8 mouse cellular contexts compared by ENCODE assay signal in genomic region chr5:136918655-136919472, GRCm38 (mm10). TPM values are rescaled to one million over a fixed set of nuclear protein-coding genes. Genes with fewer than 3 reads are reported as not detected.
DNase-seq lines count a peak whose midpoint lies in the region; ATAC-seq and TF ChIP-seq lines count a peak whose summit lies in the region.

No protein-coding gene starts in this region.

- H3K36me3 ChIP-seq in G1E (replicated peaks): peaks cover 52% of the 10 kb centered on the region
- 0 out of 2 replicates have a peak, but pooled peaks cover 1% of the 10 kb centered on the region for H3K36me3 ChIP-seq in forebrain, embryonic 15.5 days
- H3K36me3 ChIP-seq in neural tube, embryonic 15.5 days: peaks cover 7% of the 10 kb centered on the region; the same call in 1 of the 2 replicates

- H3K4me3 ChIP-seq in G1E (ENCODE audit: low read depth, low read length): peak overlapping the region; percentile 79
- peak overlapping the region; percentile 70 for H3K4me3 ChIP-seq in forebrain, embryonic 15.5 days
- peak overlapping the region; percentile 72 for H3K4me3 ChIP-seq in neural tube, embryonic 15.5 days (replicated peaks)

- peaks cover 24% of the 10 kb centered on the region for H3K4me1 ChIP-seq in G1E (ENCODE audit: insufficient read depth, low read depth, low read length)
- H3K4me1 ChIP-seq in forebrain, embryonic 15.5 days: peaks cover 6% of the 10 kb centered on the region
- peaks cover 6% of the 10 kb centered on the region for H3K4me1 ChIP-seq in neural tube, embryonic 15.5 days

- ATAC-seq in G1E (ENCODE audit: extremely low read depth, insufficient number of reproducible peaks, low FRiP score, poor library complexity, severe bottlenecking): peak; percentile 79
- peak; percentile 86 for ATAC-seq in forebrain, embryonic 15.5 days (replicated peaks)
- peak; percentile 91 for ATAC-seq in neural tube, embryonic 15.5 days (ENCODE audit: low FRiP score)

- H3K9me3 ChIP-seq in G1E (replicated peaks): peaks cover 3% of the 10 kb centered on the region
- H3K9me3 ChIP-seq in forebrain, embryonic 15.5 days: no peaks in the 10 kb centered on the region
- H3K9me3 ChIP-seq in neural tube, embryonic 15.5 days (replicated peaks): no peaks in the 10 kb centered on the region

- peak overlapping the region; percentile 66 for H3K9ac ChIP-seq in forebrain, embryonic 15.5 days (replicated peaks)
- peak overlapping the region; percentile 74 for H3K9ac ChIP-seq in neural tube, embryonic 15.5 days (replicated peaks)

- TF ChIP-seq CTCF in G1E (IDR thresholded peaks at IDR 0.05; ENCODE audit: low read depth, low read length): no peak

- WGBS in forebrain, embryonic 15.5 days: 2% methylated on average over 38 of the region's 38 CpGs
- WGBS in neural tube, embryonic 15.5 days: 3% methylated on average over 38 of the region's 38 CpGs

- peak; percentile 73 for DNase-seq in G1E (ENCODE audit: low spot score)
- peak; percentile 81 for DNase-seq in cerebellum, adult 11-12 months
- peak; percentile 65 to 81 for DNase-seq in heart, postnatal 36 days
- peak; percentile 79 to 91 for DNase-seq in layer of hippocampus, adult 18-20 months (ENCODE audit: low spot score in 2 of 2)
- DNase-seq in lung, adult 18-20 months: peak; percentile 79 to 81
- DNase-seq in testis, postnatal 10 days (ENCODE audit: low spot score): peak; percentile 73

- intact Hi-C loops in heart, postnatal 36 days (cut with DNase I): no loop called here

- peak overlapping the region; percentile 73 for H3K27ac ChIP-seq in forebrain, embryonic 15.5 days (replicated peaks)
- peak overlapping the region; percentile 80 for H3K27ac ChIP-seq in neural tube, embryonic 15.5 days (replicated peaks)

- peak overlapping the region; percentile 72 for H3K4me2 ChIP-seq in forebrain, embryonic 15.5 days (replicated peaks)
- peak overlapping the region; percentile 82 for H3K4me2 ChIP-seq in neural tube, embryonic 15.5 days

- no peaks in the 10 kb centered on the region for H3K27me3 ChIP-seq in G1E (ENCODE audit: insufficient read depth, low read length)
- H3K27me3 ChIP-seq in forebrain, embryonic 15.5 days: no peaks in the 10 kb centered on the region
- no peaks in the 10 kb centered on the region for H3K27me3 ChIP-seq in neural tube, embryonic 15.5 days (replicated peaks)

RNA-seq across cellular contexts. Expression of gene Ift22, which starts 10.9 kb away (rescaled TPM):
- total RNA-seq in G1E (2014; fragmentation: Nextera tagmentation) (10.5 and 16.6 TPM in 2 replicates), G1E (2017) (5.6 and 6.1 TPM in 2 replicates)
- 3.9 and 6.5 TPM in 2 replicates for polyA plus RNA-seq in G1E (2012)
- 116 and 124 TPM in 2 replicates for polyA plus RNA-seq in forebrain, embryonic 15.5 days (2015; fragmentation: Nextera tagmentation; extraction: Ambion mirVana)
- 10 to 100 TPM; 11.0 to 11.6 TPM for total RNA-seq in heart, postnatal 36 days (2021)
- 10 to 100 TPM; 85.7 to 88.0 TPM for total RNA-seq in layer of hippocampus, adult 18-20 months (2021)
- 106 and 115 TPM in 2 replicates for polyA plus RNA-seq in neural tube, embryonic 15.5 days (2015; fragmentation: Nextera tagmentation; extraction: Ambion mirVana)

RNA-seq across cellular contexts. Expression of gene Fis1, which starts 34.2 kb away (rescaled TPM):
- 143 and 157 TPM in 2 replicates for total RNA-seq in G1E (2014; fragmentation: Nextera tagmentation)
- total RNA-seq in G1E (2017): 152 and 170 TPM in 2 replicates
- 439 and 593 TPM in 2 replicates for polyA plus RNA-seq in G1E (2012)
- 336 and 351 TPM in 2 replicates for polyA plus RNA-seq in forebrain, embryonic 15.5 days (2015; fragmentation: Nextera tagmentation; extraction: Ambion mirVana)
- total RNA-seq in heart, postnatal 36 days (2021): 100 to 1,000 TPM; 178 to 185 TPM
- total RNA-seq in layer of hippocampus, adult 18-20 months (2021): 100 to 1,000 TPM; 237 to 255 TPM
- 339 and 354 TPM in 2 replicates for polyA plus RNA-seq in neural tube, embryonic 15.5 days (2015; fragmentation: Nextera tagmentation; extraction: Ambion mirVana)

RNA-seq across cellular contexts. Expression of gene Col26a1, which starts 35.9 kb away (rescaled TPM):
- total RNA-seq in G1E (2014; fragmentation: Nextera tagmentation) (not detected in 2 replicates), G1E (2017) (0.23 and 0.38 TPM in 2 replicates)
- polyA plus RNA-seq in G1E (2012): not detected in 2 replicates
- polyA plus RNA-seq in forebrain, embryonic 15.5 days (2015; fragmentation: Nextera tagmentation; extraction: Ambion mirVana): 14.8 and 15.3 TPM in 2 replicates
- 1 to 10 TPM in 1 of 2 experiments, under 1 TPM in 1; 0.76 to 1.1 TPM for total RNA-seq in heart, postnatal 36 days (2021)
- total RNA-seq in layer of hippocampus, adult 18-20 months (2021): 1 to 10 TPM; 1.8 to 2.7 TPM
- 35.4 and 45.5 TPM in 2 replicates for polyA plus RNA-seq in neural tube, embryonic 15.5 days (2015; fragmentation: Nextera tagmentation; extraction: Ambion mirVana)

RNA-seq across cellular contexts. Expression of gene Cldn15, which starts 47.6 kb away (rescaled TPM):
- total RNA-seq in G1E (2014; fragmentation: Nextera tagmentation) (1.6 TPM in 1 of 2 replicates, not detected in the other), G1E (2017) (0.05 TPM in 1 of 2 replicates, not detected in the other)
- 0.08 and 0.13 TPM in 2 replicates for polyA plus RNA-seq in G1E (2012)
- 0.10 and 0.28 TPM in 2 replicates for polyA plus RNA-seq in forebrain, embryonic 15.5 days (2015; fragmentation: Nextera tagmentation; extraction: Ambion mirVana)
- total RNA-seq in heart, postnatal 36 days (2021): 10 to 100 TPM in 1 of 2 experiments, 1 to 10 TPM in 1; 9.8 to 11.3 TPM
- total RNA-seq in layer of hippocampus, adult 18-20 months (2021): under 1 TPM in 1 of 2 experiments, not detected in 1; 0.61 TPM
- polyA plus RNA-seq in neural tube, embryonic 15.5 days (2015; fragmentation: Nextera tagmentation; extraction: Ambion mirVana): 0.67 and 1.0 TPM in 2 replicates

Comparison
In these comparisons a context has a peak if more than half of its experiments do, and no peak if none do; other contexts are left out.
1. Peak in every context shown above with its lines: DNase-seq, ATAC-seq, H3K4me3 ChIP-seq and H3K27ac ChIP-seq.
2. RNA of gene Ift22, which starts 10.9 kb away (total RNA-seq): 85.7 to 88.0 TPM in layer of hippocampus, adult 18-20 months; 11.0 to 11.6 TPM in heart, postnatal 36 days and 5.6 to 16.6 TPM in G1E; every median in the first group is over 4 times any median in the second.